Mouse (Mus musculus) E14TG2a.4 (cell line): ENCODE results near the gene Plin4.

Source experiments
- CTCF ChIP-seq: conservative IDR thresholded peaks from 2 replicates; pipeline ENCODE4 v1.5.1; 2014; ENCODE audit warnings: low read length
- NANOG ChIP-seq: IDR thresholded peaks from 2 replicates; pipeline ENCODE4 v1.6.1; 2014; ENCODE audit warnings: borderline replicate concordance, low read length, mixed read lengths
- POU5F1 ChIP-seq: IDR thresholded peaks from 2 replicates; pipeline ENCODE4 v1.6.1; 2014; ENCODE audit warnings: low read length, borderline replicate concordance

GRCm38 (mm10) chr17:56109219-56110051 lies at the start of gene Plin4:
- TF ChIP-seq CTCF (no peak), POU5F1 (no peak), NANOG (no peak)
